ENCODE assay signal across 26 mouse cellular contexts in the genomic region with DNA sequence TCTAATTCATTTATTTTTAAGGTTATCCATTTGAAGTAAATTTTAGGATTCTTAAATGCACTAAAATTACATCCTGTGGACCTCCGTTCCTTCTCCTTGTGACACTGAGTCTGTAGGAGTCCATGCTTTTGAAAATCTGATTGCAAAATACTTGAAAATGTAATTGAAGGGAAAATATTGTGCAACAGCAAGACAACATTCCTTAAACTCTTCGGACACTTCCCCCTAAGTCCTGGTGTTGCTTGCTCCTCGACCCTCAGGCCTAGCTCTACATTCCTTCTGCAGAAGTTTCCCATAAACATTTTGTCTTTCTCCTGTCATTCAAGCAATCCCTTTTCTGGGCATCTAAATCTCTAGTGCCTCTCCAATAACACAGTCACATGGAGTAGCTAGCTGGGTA.
DNase-seq lines count a peak whose midpoint lies in the region; ATAC-seq and TF ChIP-seq lines count a peak whose summit lies in the region.
"Had no signal": no experiment of that assay in that cellular context is flagged by ENCODE, and none has a peak within 500 bp of the region (broad histone marks: within the 10 kb centered on the region; RNA-seq: fewer than 3 reads in every experiment).

No protein-coding gene starts in this region.

- no peak overlapping the region for H3K4me2 ChIP-seq in heart, embryonic 12.5 days
- H3K4me2 ChIP-seq in kidney, embryonic 16.5 days (replicated peaks; ENCODE audit: low read depth, low read length), result no peak overlapping the region
- H3K4me2 ChIP-seq in lung, postnatal 0 days (replicated peaks; ENCODE audit: low read depth, low read length), result no peak overlapping the region
- no peak overlapping the region for H3K4me2 ChIP-seq in myocyte (ENCODE audit: low read depth)
- H3K4me2 ChIP-seq: embryonic facial prominence, embryonic 12.5 days; forebrain, embryonic 12.5 days; hindbrain, embryonic 14.5 days; limb, embryonic 15.5 days; neural tube, embryonic 12.5 days had no signal

- no peaks in the 10 kb centered on the region for H3K27me3 ChIP-seq in heart, embryonic 12.5 days (replicated peaks)
- H3K27me3 ChIP-seq in kidney, embryonic 16.5 days (ENCODE audit: insufficient read depth, low read length), result no peaks in the 10 kb centered on the region
- no peaks in the 10 kb centered on the region for H3K27me3 ChIP-seq in kidney, adult 2 months (replicated peaks; ENCODE audit: control insufficient read depth, insufficient read depth, low read length)
- H3K27me3 ChIP-seq in lung, postnatal 0 days (replicated peaks; ENCODE audit: insufficient read depth, low read length), result no peaks in the 10 kb centered on the region
- H3K27me3 ChIP-seq in myocyte (ENCODE audit: control insufficient read depth, insufficient read depth, insufficient read length), result no peaks in the 10 kb centered on the region
- H3K27me3 ChIP-seq: embryonic facial prominence, embryonic 12.5 days; forebrain, embryonic 12.5 days; limb, embryonic 15.5 days; neural tube, embryonic 12.5 days; Patski had no signal

- no peak for DNase-seq in heart, postnatal 36 days
- DNase-seq in kidney, adult 2 months, result no peak
- peak; percentile 93 for DNase-seq in lung, postnatal 0 days (ENCODE audit: low spot score)
- DNase-seq in lung, postnatal 14 days, result no peak
- DNase-seq in testis, postnatal 10 days (ENCODE audit: low spot score), result no peak
- DNase-seq: adrenal gland, adult 2 months; cerebellum, adult 11-12 months; cerebellum, postnatal 14 days; gastrocnemius, postnatal 25 days; heart, postnatal 4 days; kidney, adult 8-10 months; left cerebral cortex, postnatal 4 days; midbrain, embryonic 14.5 days; thymus, postnatal 25 days had no signal

- H3K4me1 ChIP-seq in heart, embryonic 12.5 days (replicated peaks), result peaks cover 44% of the 10 kb centered on the region
- H3K4me1 ChIP-seq in kidney, embryonic 16.5 days (ENCODE audit: insufficient read depth, low read length), result peaks cover 20% of the 10 kb centered on the region; the same call in 1 of the 2 replicates
- peaks cover 5% of the 10 kb centered on the region; the same call in 1 of the 2 replicates for H3K4me1 ChIP-seq in kidney, adult 2 months (ENCODE audit: control insufficient read depth, insufficient read depth, low read length)
- H3K4me1 ChIP-seq in lung, postnatal 0 days (ENCODE audit: insufficient read depth, low read depth, low read length), result peaks cover 19% of the 10 kb centered on the region; the same call in 1 of the 2 replicates
- H3K4me1 ChIP-seq: neural tube, embryonic 12.5 days had no signal

- TF ChIP-seq EP300 in lung, postnatal 0 days (IDR thresholded peaks at IDR 0.05), result peak; percentile 77

- no peak for TF ChIP-seq POLR2A in kidney, adult 2 months (IDR thresholded peaks at IDR 0.05; ENCODE audit: low read depth, low read length)
- TF ChIP-seq POLR2A in myocyte (IDR thresholded peaks at IDR 0.05; ENCODE audit: insufficient read length, low read depth), result no peak

- peak overlapping the region; percentile 12; the same call in 1 of the 2 replicates for H3K27ac ChIP-seq in heart, embryonic 12.5 days (ENCODE audit: poor library complexity, severe bottlenecking)
- 0 out of 2 replicates have a peak overlapping the region, but pooled peaks have one; percentile 18 for H3K27ac ChIP-seq in kidney, embryonic 16.5 days (ENCODE audit: low read length)
- H3K27ac ChIP-seq in kidney, adult 2 months (ENCODE audit: insufficient read depth, low read depth, low read length), result no peak overlapping the region
- H3K27ac ChIP-seq in lung, postnatal 0 days (ENCODE audit: low read length), result peak overlapping the region; percentile 81
- H3K27ac ChIP-seq: embryonic facial prominence, embryonic 12.5 days; forebrain, embryonic 12.5 days; heart, embryonic 10.5 days; hindbrain, embryonic 14.5 days; limb, embryonic 15.5 days; neural tube, embryonic 12.5 days had no signal

- no peaks in the 10 kb centered on the region for H3K9me3 ChIP-seq in heart, embryonic 12.5 days (replicated peaks)
- H3K9me3 ChIP-seq in kidney, embryonic 16.5 days (ENCODE audit: low read length), result no peaks in the 10 kb centered on the region
- no peaks in the 10 kb centered on the region for H3K9me3 ChIP-seq in lung, postnatal 0 days (ENCODE audit: low read length)
- H3K9me3 ChIP-seq: embryonic facial prominence, embryonic 12.5 days; forebrain, embryonic 12.5 days; heart, embryonic 10.5 days; limb, embryonic 15.5 days; neural tube, embryonic 12.5 days had no signal

- H3K4me3 ChIP-seq in heart, embryonic 12.5 days, result no peak overlapping the region
- H3K4me3 ChIP-seq in kidney, embryonic 16.5 days (ENCODE audit: low read length), result no peak overlapping the region
- no peak overlapping the region for H3K4me3 ChIP-seq in kidney, adult 2 months (ENCODE audit: insufficient read depth, low read depth, low read length)
- H3K4me3 ChIP-seq in lung, postnatal 0 days (ENCODE audit: low read depth, low read length), result no peak overlapping the region
- no peak overlapping the region for H3K4me3 ChIP-seq in myocyte
- H3K4me3 ChIP-seq: embryonic facial prominence, embryonic 12.5 days; erythroblast, embryonic 14.5 days; forebrain, embryonic 12.5 days; heart, embryonic 10.5 days; limb, embryonic 15.5 days; neural tube, embryonic 12.5 days had no signal

- H3K9ac ChIP-seq in heart, embryonic 12.5 days, result no peak overlapping the region
- no peak overlapping the region for H3K9ac ChIP-seq in kidney, embryonic 16.5 days (replicated peaks; ENCODE audit: low read length)
- H3K9ac ChIP-seq in lung, postnatal 0 days (replicated peaks; ENCODE audit: low read depth), result no peak overlapping the region
- H3K9ac ChIP-seq: embryonic facial prominence, embryonic 12.5 days; forebrain, embryonic 12.5 days; hindbrain, embryonic 14.5 days; limb, embryonic 15.5 days; neural tube, embryonic 12.5 days had no signal

- ATAC-seq in heart, embryonic 12.5 days (ENCODE audit: insufficient number of reproducible peaks, low FRiP score), result no peak
- no peak for ATAC-seq in kidney, embryonic 16.5 days (ENCODE audit: low FRiP score, low TSS enrichment)
- peak; percentile 84 for ATAC-seq in lung, postnatal 0 days
- ATAC-seq: inflammation-experienced regulatory T-cells, adult 6 months; Patski had no signal

- WGBS in heart, embryonic 12.5 days, result 56% methylated on average over 3 of the region's 3 CpGs
- WGBS in kidney, embryonic 16.5 days, result 52% methylated on average over 3 of the region's 3 CpGs
- 60% methylated on average over 3 of the region's 3 CpGs for WGBS in kidney, adult 2 months
- WGBS in lung, postnatal 0 days, result 26% methylated on average over 3 of the region's 3 CpGs

- peaks cover 85% of the 10 kb centered on the region for H3K79me2 ChIP-seq in myocyte (ENCODE audit: control insufficient read depth, insufficient read depth)

- intact Hi-C loops in heart, postnatal 36 days (cut with DNase I), result no loop called here

- TF ChIP-seq CTCF in kidney, adult 2 months (conservative IDR thresholded peaks at IDR 0.05; ENCODE audit: insufficient read depth, insufficient read length, low read depth, low read length), result no peak
- TF ChIP-seq CTCF in lung, postnatal 0 days (IDR thresholded peaks at IDR 0.05), result no peak

- no peak overlapping the region for H3ac ChIP-seq in myocyte (ENCODE audit: control insufficient read depth, insufficient read length)

- no peaks in the 10 kb centered on the region for H3K36me3 ChIP-seq in heart, embryonic 12.5 days
- H3K36me3 ChIP-seq in kidney, embryonic 16.5 days (ENCODE audit: insufficient read depth, low read length), result no peaks in the 10 kb centered on the region
- no peaks in the 10 kb centered on the region for H3K36me3 ChIP-seq in kidney, adult 2 months (ENCODE audit: control insufficient read depth, insufficient read depth, low read length)
- no peaks in the 10 kb centered on the region for H3K36me3 ChIP-seq in lung, postnatal 0 days (ENCODE audit: insufficient read depth, low read length)
- H3K36me3 ChIP-seq in myocyte (ENCODE audit: control insufficient read depth, insufficient read depth), result no peaks in the 10 kb centered on the region
- H3K36me3 ChIP-seq: embryonic facial prominence, embryonic 12.5 days; forebrain, embryonic 12.5 days; heart, embryonic 10.5 days; limb, embryonic 15.5 days; neural tube, embryonic 12.5 days had no signal

TF ChIP-seq in myocyte, 11 proteins besides CTCF, POLR2A, EP300 and RAD21:
- TF ChIP-seq CEBPB (IDR thresholded peaks at IDR 0.05; ENCODE audit: insufficient read depth, poor library complexity, severe bottlenecking) (0 out of 2 replicates have a peak, but pooled peaks have one; percentile 33), MAX (IDR thresholded peaks at IDR 0.05; ENCODE audit: low read depth) (no peak)
